8 mouse cellular contexts compared by ENCODE assay signal in the genomic region with DNA sequence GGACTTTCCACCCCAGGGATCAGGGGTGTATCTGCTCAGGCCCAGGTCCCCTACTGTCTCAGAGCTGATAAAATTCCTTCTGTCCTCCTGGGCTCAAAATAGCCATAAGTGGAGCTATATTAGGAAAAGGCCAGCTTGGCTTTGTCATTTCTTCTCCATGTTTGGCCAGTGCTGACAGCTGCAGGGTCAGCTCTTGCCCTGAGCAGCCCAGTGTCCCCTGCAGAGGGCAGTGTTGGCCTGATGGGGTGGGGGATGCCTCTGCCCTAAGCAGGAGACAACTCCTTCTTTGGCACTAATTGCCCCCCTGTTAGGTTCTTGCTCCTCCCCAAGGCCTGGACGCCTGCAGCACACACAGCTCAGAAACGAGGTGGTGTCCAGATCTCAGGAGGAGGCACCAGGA. TPM values are rescaled to one million over a fixed set of nuclear protein-coding genes. Genes with fewer than 3 reads are reported as not detected.
A peak's percentile ranks its signal among the peaks of the same experiment; 100 is the strongest.
DNase-seq lines count a peak whose midpoint lies in the region; ATAC-seq and TF ChIP-seq lines count a peak whose summit lies in the region.
"Had no signal": no experiment of that assay in that cellular context is flagged by ENCODE, and none has a peak within 500 bp of the region (broad histone marks: within the 10 kb centered on the region; RNA-seq: fewer than 3 reads in every experiment).

No protein-coding gene starts in this region.

- DNase-seq in thymus, postnatal 4 days, result peak; percentile 52
- no peak for DNase-seq in thymus, adult 18-20 months
- DNase-seq in heart, adult 18-20 months, result peak; percentile 85 to 87
- DNase-seq in kidney, adult 9 months, result peak; percentile 44
- DNase-seq in yolk sac, embryonic 10.5 days (ENCODE audit: low spot score), result peak; percentile 40
- no peak for DNase-seq in midbrain, postnatal 0 days (ENCODE audit: low spot score)

- no peak overlapping the region for H3K9ac ChIP-seq in forebrain, embryonic 16.5 days (replicated peaks; ENCODE audit: low read depth, low read length)
- no peak overlapping the region for H3K9ac ChIP-seq in midbrain, postnatal 0 days (replicated peaks; ENCODE audit: low read length, poor library complexity, severe bottlenecking)
- H3K9ac ChIP-seq: embryonic facial prominence, embryonic 12.5 days had no signal

- no peak for ATAC-seq in forebrain, embryonic 16.5 days
- no peak for ATAC-seq in midbrain, postnatal 0 days (ENCODE audit: low FRiP score)

- TF ChIP-seq CTCF in midbrain, postnatal 0 days (IDR thresholded peaks at IDR 0.05), result no peak

- no peak overlapping the region for H3K4me2 ChIP-seq in forebrain, embryonic 16.5 days (ENCODE audit: low read length)
- no peak overlapping the region for H3K4me2 ChIP-seq in midbrain, postnatal 0 days (ENCODE audit: low read depth, low read length, poor library complexity, severe bottlenecking)
- H3K4me2 ChIP-seq: embryonic facial prominence, embryonic 12.5 days had no signal

- H3K4me3 ChIP-seq in forebrain, embryonic 16.5 days (replicated peaks; ENCODE audit: low read length), result no peak overlapping the region
- no peak overlapping the region for H3K4me3 ChIP-seq in midbrain, postnatal 0 days (ENCODE audit: low read depth, low read length)
- H3K4me3 ChIP-seq: embryonic facial prominence, embryonic 12.5 days had no signal

- WGBS in forebrain, embryonic 16.5 days, result 53% methylated on average over 2 of the region's 2 CpGs
- WGBS in midbrain, postnatal 0 days, result 71% methylated on average over 2 of the region's 2 CpGs

- no peaks in the 10 kb centered on the region for H3K27me3 ChIP-seq in forebrain, embryonic 16.5 days (replicated peaks; ENCODE audit: control insufficient read depth, insufficient read depth, low read length)
- no peaks in the 10 kb centered on the region for H3K27me3 ChIP-seq in midbrain, postnatal 0 days (ENCODE audit: insufficient read depth, low read length)
- H3K27me3 ChIP-seq: embryonic facial prominence, embryonic 12.5 days had no signal

- H3K4me1 ChIP-seq in forebrain, embryonic 16.5 days (replicated peaks; ENCODE audit: control insufficient read depth, insufficient read depth, low read length), result peaks cover 7% of the 10 kb centered on the region; the same call in 1 of the 2 replicates
- no peaks in the 10 kb centered on the region; the same call in 1 of the 2 replicates for H3K4me1 ChIP-seq in midbrain, postnatal 0 days (ENCODE audit: insufficient read depth, low read length)

- H3K9me3 ChIP-seq in forebrain, embryonic 16.5 days (ENCODE audit: control insufficient read depth, low read length), result no peaks in the 10 kb centered on the region
- no peaks in the 10 kb centered on the region for H3K9me3 ChIP-seq in midbrain, postnatal 0 days (ENCODE audit: low read length)
- H3K9me3 ChIP-seq: embryonic facial prominence, embryonic 12.5 days had no signal

- no peaks in the 10 kb centered on the region for H3K36me3 ChIP-seq in forebrain, embryonic 16.5 days (ENCODE audit: control insufficient read depth, insufficient read depth)
- no peaks in the 10 kb centered on the region for H3K36me3 ChIP-seq in midbrain, postnatal 0 days (ENCODE audit: insufficient read depth, low read length)
- H3K36me3 ChIP-seq: embryonic facial prominence, embryonic 12.5 days had no signal

- H3K27ac ChIP-seq in forebrain, embryonic 16.5 days (ENCODE audit: low read length), result no peak overlapping the region
- no peak overlapping the region for H3K27ac ChIP-seq in midbrain, postnatal 0 days (ENCODE audit: low read depth, low read length)
- H3K27ac ChIP-seq: embryonic facial prominence, embryonic 12.5 days had no signal

RNA-seq across cellular contexts. Expression of a gene that starts 14.4 kb away (rescaled TPM):
- total RNA-seq in heart, adult 18-20 months (2021), result 1,000 to 10,000 TPM; 1,008 to 1,034 TPM
- polyA plus RNA-seq in forebrain, embryonic 16.5 days (2015; fragmentation: Nextera tagmentation; extraction: Ambion mirVana), result 0.39 and 0.55 TPM in 2 replicates
- total RNA-seq in midbrain, postnatal 0 days (2014; rRNA removed), result 1.6 and 1.7 TPM in 2 replicates
- 1.1 and 1.2 TPM in 2 replicates for polyA plus RNA-seq in midbrain, postnatal 0 days (2015; fragmentation: Nextera tagmentation; extraction: Ambion mirVana)

RNA-seq across cellular contexts. Expression of a gene that starts 25.9 kb away (rescaled TPM):
- total RNA-seq in heart, adult 18-20 months (2021), result 1 to 10 TPM; 1.9 to 2.5 TPM
- not detected in 2 replicates for polyA plus RNA-seq in forebrain, embryonic 16.5 days (2015; fragmentation: Nextera tagmentation; extraction: Ambion mirVana)
- not detected in 2 replicates for total RNA-seq in midbrain, postnatal 0 days (2014; rRNA removed)
- polyA plus RNA-seq in midbrain, postnatal 0 days (2015; fragmentation: Nextera tagmentation; extraction: Ambion mirVana), result 0.10 and 0.14 TPM in 2 replicates

RNA-seq across cellular contexts. Expression of a gene that starts 51.5 kb away (rescaled TPM):
- total RNA-seq in heart, adult 18-20 months (2021), result not detected
- polyA plus RNA-seq in forebrain, embryonic 16.5 days (2015; fragmentation: Nextera tagmentation; extraction: Ambion mirVana), result not detected in 2 replicates
- not detected in 2 replicates for total RNA-seq in midbrain, postnatal 0 days (2014; rRNA removed)
- not detected in 2 replicates for polyA plus RNA-seq in midbrain, postnatal 0 days (2015; fragmentation: Nextera tagmentation; extraction: Ambion mirVana)
- polyA plus RNA-seq: embryonic facial prominence, embryonic 12.5 days had no signal

Comparison
In these comparisons a context has a peak if more than half of its experiments do, and no peak if none do; other contexts are left out.
1. DNase-seq: peak in thymus, postnatal 4 days (single experiment), heart, adult 18-20 months (2 of 2), kidney, adult 9 months (single experiment) and yolk sac, embryonic 10.5 days (single experiment); none in thymus, adult 18-20 months (0 of 2) and midbrain, postnatal 0 days (single experiment).
2. RNA of a gene that starts 14.4 kb away (total RNA-seq): 1,008 to 1,034 TPM in heart, adult 18-20 months; 1.6 to 1.7 TPM in midbrain, postnatal 0 days; every median in the first group is over 100 times any median in the second.